Mouse (Mus musculus) ovary, postnatal 36 days (tissue): ENCODE measurements at regions not wholly inside any gene's neighbourhood (a gene's known extent, or its start where the extent isn't known, plus 50 kb on each side); places are given as distances from the start of the nearest gene placed in this dataset.

Experiments used
- DNase-seq: peaks from one replicate; pipeline ENCODE4 v3.0.0; 2022; ENCODE audit warnings: low spot score, mixed read lengths

DNA sequence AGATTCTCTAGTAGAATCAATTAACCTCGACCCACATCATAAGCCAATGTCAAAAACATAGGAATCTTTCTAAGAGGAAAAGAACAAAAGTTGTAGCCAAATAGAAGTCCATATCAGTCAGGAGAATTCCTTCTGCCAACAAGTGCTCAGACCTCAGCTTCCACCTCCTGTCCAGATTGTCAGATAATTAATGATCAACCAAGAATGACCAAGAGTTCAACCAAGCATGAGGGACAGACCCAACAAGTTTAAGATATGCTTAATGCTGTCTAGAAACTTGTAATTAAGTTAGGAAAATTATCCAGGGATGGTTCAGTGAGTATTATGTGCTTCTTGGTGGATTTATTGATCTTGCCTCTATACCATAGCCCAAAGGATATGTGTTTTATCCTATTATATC is 238.6 kb downstream of the Nedd1 start:
- DNase-seq: no peak

DNA sequence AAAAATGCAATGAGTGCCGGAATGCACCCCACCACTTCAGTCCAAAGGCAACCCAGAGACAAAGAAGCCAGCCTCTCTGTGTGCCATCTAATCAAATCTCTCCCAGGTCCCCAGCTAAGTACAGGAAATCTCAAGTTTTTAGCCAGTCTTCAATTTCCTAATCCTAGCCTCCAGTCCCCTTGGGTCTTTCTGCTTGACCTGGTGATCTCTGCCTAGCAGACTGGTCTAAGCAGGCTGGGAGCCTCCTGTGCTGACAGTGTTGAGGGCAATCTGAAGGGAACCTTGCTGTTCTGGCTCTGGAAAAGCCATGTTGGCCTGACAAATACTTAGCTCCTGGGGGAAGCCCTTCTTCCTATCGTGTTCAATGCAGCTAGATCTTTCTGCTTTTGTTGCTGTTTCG is 248.9 kb downstream of the Nedd1 start:
- no peak for DNase-seq

DNA sequence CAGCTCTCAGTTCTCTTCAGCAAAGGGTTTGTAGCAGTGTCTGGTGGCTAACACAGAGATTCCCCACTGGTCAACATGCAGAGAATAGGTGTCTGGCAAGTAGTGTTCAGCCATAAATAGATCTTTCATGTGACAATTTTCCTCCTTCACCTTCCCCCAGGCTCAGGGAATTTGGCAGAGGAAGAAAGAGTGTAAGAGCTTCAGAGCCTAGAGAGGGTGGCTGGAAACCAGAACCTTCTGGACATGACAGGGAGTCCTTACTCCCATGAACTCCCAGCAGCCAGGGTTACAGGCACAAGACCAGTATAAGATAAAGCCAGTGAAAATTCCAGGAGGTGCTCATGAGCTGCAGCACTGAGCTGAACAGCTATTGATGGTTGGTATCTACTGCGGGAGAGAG is 251.1 kb downstream of the Nedd1 start:
- DNase-seq: no peak

DNA sequence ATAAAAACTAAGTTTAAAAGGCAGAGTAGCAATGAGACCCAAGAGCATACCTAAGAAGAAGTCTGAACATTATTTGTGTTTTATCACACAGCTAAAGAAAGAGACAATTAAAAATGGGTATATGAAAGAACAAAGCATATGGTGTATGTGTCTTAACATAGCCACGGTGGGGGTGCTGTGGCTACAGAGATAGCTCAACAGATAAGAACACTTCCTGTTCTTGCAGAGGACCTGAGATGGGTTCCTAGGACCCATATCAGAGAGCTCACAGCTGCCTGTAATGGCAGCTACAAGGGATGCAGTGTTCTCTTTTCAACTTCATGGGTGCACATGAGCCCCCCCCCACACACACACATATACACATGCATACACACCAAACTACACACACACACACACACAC is 267.0 kb downstream of the Nedd1 start:
- DNase-seq: no peak

DNA sequence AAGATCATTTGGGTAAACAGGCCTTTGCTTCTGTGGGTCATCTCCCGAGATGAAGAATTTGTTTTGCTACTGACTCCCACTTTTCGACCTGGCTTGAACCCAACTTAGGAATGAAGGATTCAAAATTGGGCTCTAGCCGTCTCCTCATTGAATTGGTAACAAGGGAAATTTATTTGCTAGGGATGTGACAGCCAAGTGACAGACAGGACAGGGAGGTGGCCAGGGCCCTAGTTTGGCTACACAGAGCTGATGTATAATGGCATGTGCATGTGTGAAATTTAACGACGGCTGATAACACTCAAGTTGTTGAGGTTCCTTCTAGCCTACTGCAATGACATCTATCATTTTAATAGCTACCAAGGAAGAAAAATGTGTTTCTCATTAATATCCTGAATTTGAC is 268.7 kb downstream of the Nedd1 start:
- no peak for DNase-seq

DNA sequence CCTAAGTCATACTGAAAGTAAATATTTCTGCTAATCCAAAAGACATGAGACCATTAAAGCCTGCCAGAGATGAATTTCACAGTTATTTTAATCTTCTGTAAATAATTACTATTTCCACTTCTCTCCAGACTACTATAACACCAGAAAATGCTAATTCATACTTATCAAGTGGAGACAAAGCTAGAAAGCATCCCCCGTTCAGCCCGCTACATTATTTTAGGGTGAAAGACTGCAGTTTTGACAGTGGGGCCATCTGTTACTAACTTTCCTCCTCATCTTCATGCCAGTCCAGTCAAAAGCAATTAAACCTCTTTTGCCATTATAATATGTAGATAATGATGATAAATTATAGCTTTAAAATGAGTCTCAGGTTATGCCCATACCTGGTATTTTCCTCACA is 276.3 kb downstream of the Nedd1 start:
- no peak for DNase-seq

DNA sequence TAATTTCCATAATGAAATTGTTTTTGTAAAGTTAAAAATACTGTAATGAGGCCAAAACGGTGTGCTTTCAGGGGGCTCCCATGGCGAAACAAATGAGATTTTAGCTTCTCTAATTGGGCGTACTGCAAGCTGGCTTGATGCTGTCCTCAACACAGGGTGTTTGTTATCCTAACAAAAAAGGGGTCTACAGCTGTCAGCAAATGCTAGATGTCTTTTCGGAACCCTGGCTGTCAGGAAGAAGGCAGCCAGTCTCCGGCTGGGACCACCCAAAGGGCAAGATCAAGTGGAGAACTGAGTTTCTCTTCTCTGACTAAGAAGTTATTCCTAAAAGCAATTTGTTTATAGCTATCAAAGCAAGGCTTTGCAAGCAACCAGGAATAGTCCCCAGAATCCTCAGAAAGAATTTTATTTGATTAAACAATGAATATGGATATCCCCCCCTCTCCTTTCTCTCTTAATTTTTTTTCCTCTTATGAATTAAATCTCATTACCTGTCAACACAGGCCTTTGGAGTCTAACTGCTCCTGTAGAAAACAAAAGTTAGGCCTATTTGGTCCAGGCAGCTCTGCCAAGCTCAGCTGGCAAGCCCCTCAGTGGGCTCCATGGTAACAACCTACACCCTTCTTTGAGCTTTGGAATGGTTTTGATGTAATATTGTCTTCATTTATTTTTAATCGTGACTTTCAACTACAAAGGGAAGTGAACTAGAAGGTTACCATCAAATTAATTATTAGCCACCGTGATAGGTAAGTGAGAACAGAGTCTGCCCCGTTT is 283.4 kb downstream of the Nedd1 start:
- DNase-seq: no peak

DNA sequence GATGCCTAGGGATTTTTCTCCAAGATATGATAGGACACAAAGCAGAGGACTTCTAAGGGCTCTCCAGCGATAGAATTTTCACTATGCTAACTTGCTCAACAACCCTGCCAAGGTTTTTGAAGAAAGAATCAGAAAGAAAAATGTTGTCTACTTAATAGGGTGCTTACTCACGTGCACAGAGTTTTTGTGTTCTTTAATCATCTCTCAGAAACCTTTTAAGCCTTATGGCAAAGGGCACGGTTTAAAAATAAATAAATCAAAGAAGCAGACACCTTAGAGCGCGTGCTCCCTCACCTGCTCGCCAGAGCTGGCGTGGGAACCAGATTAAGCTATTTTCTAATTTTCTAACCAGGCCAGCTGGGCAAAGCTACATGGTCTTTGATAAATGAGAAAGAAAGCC is 293.0 kb downstream of the Nedd1 start:
- no peak for DNase-seq

DNA sequence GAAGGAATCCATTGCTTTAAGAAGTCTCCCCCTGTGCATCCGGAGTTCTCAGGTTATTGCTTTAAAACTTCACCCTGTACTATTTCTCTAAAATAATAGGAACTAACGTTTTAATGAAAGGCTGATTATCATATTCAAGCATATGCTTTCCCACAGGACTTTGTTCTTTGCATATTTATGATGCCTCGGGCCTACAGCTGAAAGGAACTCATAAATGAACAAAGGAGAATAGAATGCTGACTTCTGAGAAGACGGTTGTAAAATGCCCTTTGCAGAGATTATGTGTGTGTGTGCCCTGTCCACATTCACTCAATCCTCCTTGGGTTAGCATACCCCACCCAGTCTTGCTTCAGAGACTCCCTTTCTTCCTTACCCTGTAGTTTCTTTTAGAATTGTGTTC is 294.2 kb downstream of the Nedd1 start:
- no peak for DNase-seq

DNA sequence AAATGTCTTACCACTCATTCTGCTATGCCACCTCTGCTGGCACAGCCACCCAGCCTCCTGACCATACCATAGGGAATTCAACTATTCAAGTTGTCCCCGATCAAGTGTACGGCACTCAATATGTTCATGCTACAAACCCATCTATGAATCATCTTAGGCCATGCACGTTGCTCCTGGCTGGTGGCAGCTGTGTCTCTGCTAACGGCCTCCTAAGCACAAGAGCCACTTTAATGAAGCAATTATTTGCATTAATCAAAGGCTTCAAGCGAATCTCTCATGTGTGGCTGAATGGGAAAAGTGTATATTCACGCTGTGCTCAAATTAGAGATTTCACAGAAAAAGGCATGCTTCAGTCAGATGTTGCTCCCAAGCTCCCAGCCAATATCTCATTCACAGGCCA is 295.8 kb downstream of the Nedd1 start:
- DNase-seq: no peak

DNA sequence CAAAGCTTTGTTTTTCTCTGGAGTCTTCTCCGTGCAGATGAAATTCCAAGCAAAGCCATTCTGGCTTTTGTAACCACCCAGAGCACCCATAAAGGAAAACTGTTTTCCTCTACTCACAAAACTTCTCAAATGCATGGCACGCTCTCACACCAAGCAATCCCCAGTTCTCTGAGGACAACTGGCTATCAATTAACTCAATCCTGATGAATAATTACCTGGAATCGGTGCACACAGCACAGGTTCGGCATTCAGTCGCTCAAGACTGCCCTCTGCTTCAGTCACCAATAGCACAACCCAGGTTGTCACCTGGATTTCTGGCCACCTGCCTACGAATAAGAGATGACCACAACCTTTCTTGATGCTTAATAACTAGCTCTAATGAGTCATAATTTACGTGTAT is 309.5 kb downstream of the Nedd1 start:
- DNase-seq: no peak

DNA sequence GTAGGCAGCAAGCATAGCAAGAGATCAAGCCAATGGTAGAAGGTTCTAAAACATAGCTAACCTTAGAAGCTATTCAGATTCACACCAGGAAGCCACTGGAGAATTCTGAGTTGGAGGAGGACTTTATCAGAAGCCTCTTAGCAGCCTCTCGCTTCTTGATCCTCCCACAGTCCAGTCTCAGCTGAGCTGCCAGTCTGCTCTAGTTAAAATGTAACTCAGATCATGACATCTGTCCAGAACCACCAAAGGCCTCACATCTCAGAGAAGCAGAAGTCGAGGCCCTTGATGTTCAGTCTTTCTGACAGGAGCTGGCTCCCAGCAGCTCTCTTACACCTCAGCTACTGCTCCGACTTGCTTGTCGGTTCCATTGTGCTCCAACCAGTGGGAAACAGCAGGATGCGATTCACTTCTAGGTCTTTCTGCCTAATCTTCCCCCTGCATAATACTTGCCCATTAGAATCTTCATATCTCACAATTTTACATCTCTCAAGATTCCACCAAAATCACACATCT is 311.4 kb downstream of the Nedd1 start:
- no peak for DNase-seq

DNA sequence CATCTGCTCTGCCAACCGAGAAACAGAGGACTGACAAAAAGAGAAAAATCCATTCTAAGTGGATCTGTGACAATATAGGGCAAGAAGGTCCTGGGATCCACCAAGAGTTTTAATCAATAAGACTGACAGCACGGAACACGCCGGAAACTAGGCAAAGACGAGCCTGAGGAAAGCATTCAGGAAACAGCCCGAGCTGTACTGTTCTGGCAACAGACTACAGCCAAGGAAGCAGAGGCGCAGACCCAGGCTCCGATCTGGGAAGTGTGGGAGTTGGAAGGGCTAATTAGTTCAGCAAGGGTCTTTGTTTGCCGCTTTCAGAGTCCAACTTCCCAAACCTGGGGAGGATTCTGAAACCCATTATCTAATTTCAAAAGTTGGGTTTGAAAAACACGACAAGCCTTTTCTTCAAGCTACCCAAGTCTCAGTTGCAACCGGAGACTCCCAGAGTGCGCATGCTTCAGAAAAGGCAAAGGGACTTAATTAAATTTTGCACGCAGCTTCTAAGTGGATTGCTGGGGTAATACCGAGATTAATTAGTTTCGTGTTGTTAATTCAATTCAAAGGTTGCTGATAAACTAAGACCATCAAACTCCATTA is 317.4 kb downstream of the Nedd1 start:
- DNase-seq: no peak

DNA sequence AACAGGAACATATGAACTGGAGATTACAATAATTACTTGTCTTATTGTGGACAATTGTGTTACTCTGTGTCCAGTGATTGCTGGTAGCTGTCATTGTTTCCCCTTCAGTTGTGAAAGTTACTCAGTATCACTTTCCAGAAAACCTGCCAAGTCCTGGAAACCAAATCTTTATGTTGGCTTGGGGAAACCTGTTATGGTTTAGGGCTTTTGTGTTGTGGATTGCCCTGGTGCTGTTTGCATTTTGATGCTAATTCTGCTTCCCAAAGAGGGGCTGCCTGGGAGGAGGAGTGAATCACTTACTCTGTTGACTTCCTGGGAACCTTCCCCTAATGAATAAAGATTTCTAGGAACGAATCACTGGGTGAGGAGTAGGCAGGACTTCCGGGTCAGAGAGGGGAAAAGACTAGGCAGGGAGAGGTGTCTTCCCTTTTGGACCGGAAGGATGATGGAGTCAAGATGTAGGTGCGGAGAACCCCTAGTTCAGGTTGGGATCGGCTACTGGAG is 321.6 kb downstream of the Nedd1 start:
- no peak for DNase-seq

DNA sequence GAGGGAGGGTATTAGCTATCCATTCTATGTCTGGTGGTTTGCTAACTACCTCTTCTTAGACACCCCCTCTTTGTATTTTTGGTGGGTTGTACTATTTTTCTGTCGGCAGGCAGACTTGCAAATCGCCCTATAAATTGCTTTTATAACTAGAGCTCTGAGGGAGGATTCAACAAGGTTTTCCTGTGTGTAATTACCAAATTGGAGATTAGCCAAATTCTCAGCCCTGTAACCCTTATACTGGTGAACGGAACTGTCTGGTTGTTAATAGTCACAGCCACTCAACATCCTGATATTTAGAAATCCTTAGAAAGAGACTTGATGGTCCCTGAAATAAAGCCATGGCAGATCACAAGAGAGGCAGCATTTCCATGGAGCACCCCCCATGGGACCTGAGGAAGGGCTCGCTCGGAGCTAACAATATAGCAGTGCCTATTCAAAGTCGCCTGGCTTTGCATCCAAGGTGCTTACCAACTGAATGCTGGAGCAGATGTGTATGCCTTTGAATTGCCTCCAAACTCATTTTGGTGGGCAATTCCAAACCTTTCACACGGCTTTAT is 333.0 kb downstream of the Nedd1 start:
- no peak for DNase-seq

DNA sequence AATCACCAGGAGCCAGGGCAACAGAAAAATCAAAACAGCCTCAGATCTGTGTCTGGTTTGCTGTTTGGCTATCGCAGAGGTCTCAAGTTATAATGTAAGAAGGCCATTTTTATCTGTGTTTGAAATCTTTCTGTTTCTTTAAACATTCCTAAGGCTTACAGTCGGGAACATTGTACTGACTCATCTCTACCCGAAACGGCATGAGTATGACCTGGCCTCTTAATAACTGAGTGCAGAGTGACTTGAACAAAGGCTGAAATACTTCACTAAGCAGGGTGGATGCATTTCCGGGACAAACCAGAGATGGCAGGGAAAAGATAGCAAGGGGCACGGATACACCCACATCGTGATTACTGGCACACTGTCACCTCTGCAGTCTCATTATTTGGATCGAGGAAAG is 355.1 kb downstream of the Nedd1 start:
- DNase-seq: no peak

DNA sequence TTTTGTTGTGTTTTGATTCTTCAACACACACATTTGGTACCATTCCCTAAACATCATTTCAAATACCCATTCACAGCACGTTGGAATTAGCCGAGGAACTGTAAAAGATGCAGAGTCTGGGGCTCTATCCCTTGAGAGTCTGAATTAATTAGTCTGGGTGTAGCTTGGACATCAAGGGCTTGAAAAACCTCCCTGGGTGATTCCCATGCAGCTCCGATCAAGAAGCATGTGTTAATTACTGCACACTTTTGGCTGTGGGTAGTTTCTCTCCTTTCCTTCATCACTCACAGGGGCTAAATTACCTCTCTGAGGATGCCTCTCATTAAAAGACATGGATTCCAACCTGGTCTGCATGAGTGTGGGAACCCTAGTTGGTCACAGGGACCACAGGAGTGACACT is 365.5 kb downstream of the Nedd1 start:
- DNase-seq: no peak

DNA sequence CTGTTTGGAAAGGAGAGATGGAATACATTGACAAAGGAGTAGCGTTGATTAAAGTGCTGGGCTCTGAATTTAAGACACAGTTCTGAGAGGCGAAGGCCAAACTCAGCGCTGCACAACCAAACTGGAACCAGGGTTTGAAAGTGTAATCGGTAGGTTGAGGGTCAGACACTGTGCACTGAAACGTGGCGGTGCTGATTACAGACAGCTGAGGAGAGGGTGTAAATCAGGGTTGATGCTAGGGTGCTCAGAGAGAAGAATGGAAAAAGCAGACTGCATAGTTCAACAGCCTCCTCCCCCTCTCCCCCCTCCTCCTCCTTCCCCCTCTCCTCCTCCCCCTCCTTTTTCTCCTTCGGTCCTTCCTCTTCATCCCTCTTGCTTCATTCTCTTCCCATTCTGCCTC is 373.2 kb downstream of the Nedd1 start:
- no peak for DNase-seq

DNA sequence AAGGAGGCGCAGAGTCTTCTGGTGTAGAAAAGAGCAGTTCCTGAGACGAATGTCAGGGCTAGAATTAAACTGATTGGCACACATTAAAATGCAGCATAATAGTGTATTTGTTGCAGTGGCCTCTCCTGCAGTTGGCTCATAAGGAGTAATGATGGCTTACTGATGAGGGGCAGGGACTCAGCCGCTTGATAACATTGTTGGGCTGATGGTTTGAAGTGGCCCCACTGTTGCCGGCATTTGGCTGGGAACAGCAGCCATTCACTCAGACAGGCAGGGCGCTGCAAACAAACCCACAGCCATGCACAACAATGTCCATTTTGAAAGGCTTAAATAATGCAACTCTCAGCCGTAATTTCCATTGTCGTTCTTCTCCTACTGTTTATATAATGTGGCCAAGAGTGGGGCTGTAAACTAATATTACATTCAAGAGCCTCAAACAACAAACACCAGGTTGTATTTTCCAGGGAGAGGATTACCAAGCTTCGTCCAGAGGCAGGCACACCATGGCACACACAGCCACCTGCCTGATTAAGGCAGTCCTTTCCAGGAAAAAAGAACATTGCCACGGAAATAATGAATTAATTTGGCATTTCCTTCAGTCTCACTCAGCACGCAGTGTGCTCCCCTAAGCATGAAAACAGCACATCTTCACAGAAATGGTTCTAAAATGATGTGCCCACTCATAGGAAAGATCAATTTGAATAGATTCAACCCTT is 374.1 kb downstream of the Nedd1 start:
- DNase-seq: no peak

DNA sequence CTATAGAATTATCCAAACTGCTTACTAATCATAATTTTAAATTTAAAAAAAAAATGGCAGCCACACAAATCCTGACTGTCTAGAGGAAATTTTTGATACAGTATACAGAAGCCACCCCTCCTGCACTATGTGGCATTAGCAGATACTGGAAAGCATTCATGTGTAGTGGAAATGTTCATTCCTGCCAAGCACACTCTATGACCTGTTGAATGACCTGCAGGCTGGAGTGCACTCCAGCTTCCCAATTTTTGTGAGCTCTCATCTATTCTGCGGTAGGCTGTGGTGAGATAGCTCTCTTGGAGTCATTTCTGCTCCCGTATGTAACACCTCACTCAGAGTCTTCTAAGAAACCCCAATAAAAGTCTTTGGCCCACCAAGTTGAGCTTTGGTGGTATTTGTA is 382.5 kb downstream of the Nedd1 start:
- no peak for DNase-seq

DNA sequence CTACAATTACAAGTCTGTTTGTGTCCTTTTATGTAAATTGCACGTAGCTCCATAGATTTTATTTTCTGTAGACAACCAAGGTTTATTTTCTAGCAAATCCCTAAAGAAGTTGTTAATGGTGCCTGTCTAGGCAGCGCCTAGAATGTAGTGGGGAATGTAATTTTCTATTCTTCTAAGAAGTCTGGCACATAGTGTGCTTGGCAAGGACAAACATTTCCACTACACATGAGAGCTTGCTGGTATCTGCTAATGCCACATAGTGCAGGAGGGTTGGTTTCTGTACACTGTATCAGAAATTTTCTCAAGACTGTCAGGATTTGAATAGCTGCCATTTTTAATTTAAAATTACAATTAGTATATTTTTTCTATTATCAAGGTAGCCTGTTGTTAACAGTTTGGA is 385.3 kb downstream of the Nedd1 start:
- no peak for DNase-seq

DNA sequence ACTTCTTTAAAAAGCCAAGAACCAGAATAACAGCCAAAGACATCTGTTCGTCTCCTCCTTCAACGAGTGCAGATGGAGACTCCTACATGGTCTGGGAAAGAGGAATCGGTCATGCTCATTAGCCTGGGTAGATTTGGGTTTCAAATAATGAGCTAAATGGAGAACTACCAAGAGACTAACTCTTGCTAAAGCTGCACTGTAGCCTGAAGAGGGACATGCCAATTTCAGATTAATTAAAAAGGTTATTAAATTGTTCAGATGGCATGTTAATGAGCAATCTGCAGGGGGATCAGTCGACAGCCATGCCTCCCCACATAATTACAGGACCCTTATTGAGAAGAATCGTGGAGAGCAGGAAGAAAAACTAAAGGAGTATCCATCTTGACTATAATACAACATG is 386.1 kb downstream of the Nedd1 start:
- no peak for DNase-seq

DNA sequence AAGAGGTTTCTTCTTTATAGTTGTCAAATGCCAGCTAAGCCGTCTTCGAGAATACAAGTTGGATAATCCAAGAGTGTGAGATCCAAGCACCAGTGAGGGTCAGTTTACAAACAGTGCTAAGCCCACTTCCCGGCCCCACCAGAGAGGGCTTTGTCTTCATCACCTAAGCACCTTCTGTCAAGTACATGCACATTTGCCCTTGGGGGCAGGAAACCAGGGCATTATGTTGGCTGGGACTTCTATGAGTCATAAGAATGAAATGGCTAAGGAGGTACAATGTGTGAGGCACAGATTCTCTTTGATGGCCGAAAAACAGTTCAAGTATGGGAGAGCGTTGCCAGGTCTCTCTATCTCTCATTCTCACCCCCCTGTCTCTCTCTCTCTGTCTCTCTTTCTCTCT is 387.1 kb downstream of the Nedd1 start:
- DNase-seq: no peak
